Mouse (Mus musculus): ENCODE measurements around the gene Macrod2.

DNA sequence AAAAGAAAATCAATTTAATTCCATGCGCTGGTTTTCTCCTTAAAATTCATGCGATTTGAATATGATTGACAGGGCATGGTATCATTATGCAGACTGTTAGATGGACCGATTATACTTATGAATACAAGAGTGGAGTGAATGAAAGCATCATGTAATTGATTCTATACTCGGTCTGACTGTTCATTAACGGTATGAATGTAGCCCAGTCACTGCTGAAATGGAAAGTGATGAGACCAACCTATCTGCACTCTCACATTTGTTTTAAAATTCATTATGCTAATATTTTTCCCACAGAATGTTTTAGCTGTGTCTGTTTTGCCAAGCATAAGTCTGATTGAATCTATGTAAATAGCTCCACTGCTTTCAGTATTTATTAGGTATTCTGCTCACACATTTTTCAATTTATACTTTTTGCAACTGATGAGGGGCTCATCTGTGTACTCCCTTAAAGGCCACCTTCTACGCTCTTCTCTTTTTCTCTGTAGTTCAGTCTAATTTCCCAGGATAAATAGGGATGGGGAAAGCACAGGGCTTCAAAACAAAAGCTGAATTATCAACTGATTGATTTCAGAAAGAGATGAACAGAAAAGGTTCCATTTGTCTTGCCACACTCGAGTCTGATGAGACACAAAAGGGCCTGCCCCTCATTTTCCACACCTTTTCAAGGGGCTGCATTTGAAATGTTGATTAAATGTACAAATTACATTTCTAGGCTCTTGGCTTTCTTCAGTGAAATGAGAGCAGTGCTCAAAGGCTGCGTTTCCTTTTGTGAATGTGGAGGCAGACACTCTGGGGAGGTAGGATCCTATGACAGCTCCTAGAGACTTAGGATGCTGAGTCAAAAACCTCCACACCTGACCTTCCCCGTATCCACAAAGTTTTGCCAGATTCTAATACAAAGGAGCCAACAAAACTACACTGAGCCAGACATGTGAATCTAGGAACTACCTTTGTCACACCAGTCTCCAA is 1113.1 kb downstream of the Macrod2 start:
- TF ChIP-seq GATA1 (IDR thresholded peaks at IDR 0.05; ENCODE audit: borderline replicate concordance, low read length) (no peak), FLI1 (IDR thresholded peaks at IDR 0.05; ENCODE audit: low read length) (no peak)

All from megakaryocyte, embryonic 14.5 days (primary cell).